Mouse (Mus musculus) kidney, postnatal 4 days (tissue): ENCODE measurements around the gene Mysm1.

Experiments
- DNase-seq, 2 experiments: peaks; one replicate each; pipeline ENCODE4 v3.0.0; 2021; ENCODE audit warnings: mixed read lengths in 2 of 2

The Mysm1 gene

GRCm38 (mm10) chr4:94941221-94941855 lies 37.6 kb downstream of the Mysm1 start:
- DNase-seq, result peak; percentile 69 to 81

- no peak for DNase-seq
Observed at GRCm38 (mm10) chr4:94928743-94929142, 50.2 kb downstream of the Mysm1 start, which contains the start of gene Eqtn. Gene Eqtn, minus strand, starts transcription at chr4:94928843.

DNA sequence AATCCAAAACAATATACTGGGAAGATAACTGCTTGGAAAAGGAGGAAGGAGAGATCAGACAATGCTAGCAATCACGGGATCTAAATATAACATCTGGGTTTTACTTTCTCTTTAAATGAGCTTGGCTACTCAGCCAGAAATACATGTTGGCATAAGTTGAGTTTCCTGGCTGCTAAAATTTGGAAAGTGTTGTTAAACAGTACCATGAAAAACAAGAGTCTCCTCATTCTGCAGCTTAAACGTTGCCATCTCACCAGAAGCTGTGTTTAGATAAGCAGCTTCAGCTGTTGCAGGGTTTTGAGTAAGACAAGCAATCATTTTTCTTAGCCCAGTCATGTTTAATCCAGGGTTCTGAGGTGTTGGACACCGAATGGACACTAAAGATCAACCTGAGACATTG lies 77.1 kb downstream of the Mysm1 start:
- DNase-seq, result no peak

- peak in 1 of 2 experiments; percentile 6 for DNase-seq
Observed at GRCm38 (mm10) chr4:94900744-94901143, 78.2 kb downstream of the Mysm1 start.
